ENCODE assay signal across 15 mouse cellular contexts in the genomic region with DNA sequence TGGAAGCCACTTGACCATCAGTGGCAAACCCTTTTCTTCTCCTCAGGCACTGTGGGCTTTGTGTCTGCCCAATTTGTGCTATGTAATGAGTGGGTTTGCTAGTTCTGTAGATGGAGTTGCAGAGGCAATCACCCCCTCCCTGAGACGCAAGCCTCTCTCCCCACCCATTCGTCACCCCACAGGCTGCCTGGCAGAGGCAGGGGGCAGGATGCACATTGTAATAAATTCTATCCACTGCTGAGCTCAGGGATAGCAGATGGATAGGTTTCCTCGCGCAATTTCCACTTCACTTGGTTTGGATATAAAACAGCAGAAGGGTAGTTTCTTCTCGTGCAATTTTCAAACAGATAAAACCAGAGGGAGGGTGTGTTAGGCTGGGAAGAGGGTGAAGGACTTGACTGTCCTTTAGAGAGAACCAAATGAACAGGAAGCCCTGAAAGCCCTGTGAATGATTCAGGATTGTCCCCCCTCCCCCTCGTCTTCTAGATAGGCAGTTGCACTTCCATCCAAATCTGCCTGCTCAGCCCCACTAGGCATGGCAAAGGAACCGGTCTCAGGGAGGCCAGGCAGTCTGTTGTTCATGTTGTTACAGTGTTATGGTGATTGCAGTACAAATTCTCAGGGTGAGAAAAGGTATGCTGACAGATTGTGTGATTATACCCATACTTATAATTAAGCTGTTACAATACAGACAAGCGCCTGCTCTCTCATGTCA.
DNase-seq lines count a peak whose midpoint lies in the region; ATAC-seq and TF ChIP-seq lines count a peak whose summit lies in the region.
"Had no signal": no experiment of that assay in that cellular context is flagged by ENCODE, and none has a peak within 500 bp of the region (broad histone marks: within the 10 kb centered on the region; RNA-seq: fewer than 3 reads in every experiment).

No protein-coding gene starts in this region.

- WGBS in heart, postnatal 0 days, result 37% methylated on average over 8 of the region's 8 CpGs
- WGBS in heart, adult 2 months, result 27% methylated on average over 8 of the region's 8 CpGs
- 22% methylated on average over 8 of the region's 8 CpGs for WGBS in forebrain, embryonic 14.5 days
- WGBS in hindbrain, embryonic 16.5 days, result 27% methylated on average over 8 of the region's 8 CpGs
- WGBS in lung, adult 2 months, result 48% methylated on average over 8 of the region's 8 CpGs

- intact Hi-C loops in heart, adult 2 months (cut with DNase I), result no loop called here

- TF ChIP-seq EP300 in heart, postnatal 0 days (IDR thresholded peaks at IDR 0.05; ENCODE audit: low read depth), result no peak
- TF ChIP-seq EP300 in heart, adult 2 months (IDR thresholded peaks at IDR 0.05; ENCODE audit: insufficient read depth, low read depth, low read length), result no peak

- no peaks in the 10 kb centered on the region for H3K9me3 ChIP-seq in heart, postnatal 0 days (replicated peaks; ENCODE audit: control insufficient read depth, low read length)
- no peaks in the 10 kb centered on the region for H3K9me3 ChIP-seq in forebrain, embryonic 14.5 days (replicated peaks; ENCODE audit: control insufficient read depth, low read length)
- no peaks in the 10 kb centered on the region for H3K9me3 ChIP-seq in hindbrain, embryonic 16.5 days (ENCODE audit: control insufficient read depth, low read length)
- H3K9me3 ChIP-seq: heart, embryonic 10.5 days had no signal

- no peak overlapping the region for H3K4me3 ChIP-seq in heart, postnatal 0 days (ENCODE audit: low read depth, low read length)
- no peak overlapping the region for H3K4me3 ChIP-seq in heart, adult 2 months
- no peak overlapping the region for H3K4me3 ChIP-seq in forebrain, embryonic 14.5 days (ENCODE audit: low read depth, low read length)
- no peak overlapping the region for H3K4me3 ChIP-seq in hindbrain, embryonic 16.5 days (ENCODE audit: low read length)
- no peak overlapping the region for H3K4me3 ChIP-seq in lung, adult 2 months (replicated peaks; ENCODE audit: extremely low read depth, low read depth, low read length)
- H3K4me3 ChIP-seq: heart, embryonic 10.5 days had no signal

- no peaks in the 10 kb centered on the region for H3K79me2 ChIP-seq in heart, adult 2 months (replicated peaks; ENCODE audit: control insufficient read depth, insufficient read depth, low read length)

- no peak for TF ChIP-seq POLR2A in heart, adult 2 months (IDR thresholded peaks at IDR 0.05; ENCODE audit: insufficient read depth, low read depth, low read length)
- no peak for TF ChIP-seq POLR2A in brain, embryonic 14.5 days (IDR thresholded peaks at IDR 0.05; ENCODE audit: borderline replicate concordance, extremely low read depth, insufficient read depth, insufficient read length, poor library complexity, severe bottlenecking)
- TF ChIP-seq POLR2A in lung, adult 2 months (IDR thresholded peaks at IDR 0.05; ENCODE audit: borderline replicate concordance, extremely low read depth, low read depth, low read length), result no peak

- peaks cover 28% of the 10 kb centered on the region; the same call in 1 of the 2 replicates for H3K27me3 ChIP-seq in heart, postnatal 0 days (ENCODE audit: control insufficient read depth, insufficient read depth, low read length)
- no peaks in the 10 kb centered on the region for H3K27me3 ChIP-seq in heart, adult 2 months (ENCODE audit: control insufficient read depth, insufficient read depth, low read length)
- H3K27me3 ChIP-seq in forebrain, embryonic 14.5 days (replicated peaks; ENCODE audit: control insufficient read depth, insufficient read depth, low read length), result no peaks in the 10 kb centered on the region
- H3K27me3 ChIP-seq in hindbrain, embryonic 16.5 days (replicated peaks; ENCODE audit: control insufficient read depth, insufficient read depth, low read length), result 0 out of 2 replicates have a peak, but pooled peaks cover 2% of the 10 kb centered on the region

- no peak for TF ChIP-seq CTCF in heart, postnatal 0 days (IDR thresholded peaks at IDR 0.05; ENCODE audit: low read depth)
- TF ChIP-seq CTCF in heart, adult 2 months (IDR thresholded peaks at IDR 0.05), result no peak
- TF ChIP-seq CTCF in brain, embryonic 14.5 days (IDR thresholded peaks at IDR 0.05; ENCODE audit: borderline replicate concordance, extremely low read depth, insufficient read depth, insufficient read length), result no peak
- TF ChIP-seq CTCF in lung, adult 2 months (IDR thresholded peaks at IDR 0.05; ENCODE audit: insufficient read depth, low read length), result no peak

- no peak overlapping the region for H3K27ac ChIP-seq in heart, postnatal 0 days (ENCODE audit: low read depth)
- H3K27ac ChIP-seq in heart, adult 2 months, result no peak overlapping the region
- no peak overlapping the region for H3K27ac ChIP-seq in forebrain, embryonic 14.5 days (ENCODE audit: low read depth, low read length)
- no peak overlapping the region for H3K27ac ChIP-seq in hindbrain, embryonic 16.5 days (ENCODE audit: low read depth, low read length)
- H3K27ac ChIP-seq: heart, embryonic 10.5 days had no signal

- ATAC-seq in heart, postnatal 0 days (ENCODE audit: insufficient read depth, low read depth), result peak; percentile 30; the same call in 1 of the 2 replicates
- ATAC-seq in forebrain, embryonic 14.5 days, result peak; percentile 69; the same call in 1 of the 2 replicates
- peak; percentile 69; the same call in 1 of the 2 replicates for ATAC-seq in hindbrain, embryonic 16.5 days

- no peak overlapping the region for H3K9ac ChIP-seq in heart, postnatal 0 days (replicated peaks; ENCODE audit: low read depth, low read length)
- H3K9ac ChIP-seq in heart, adult 2 months (ENCODE audit: low read depth, low read length), result no peak overlapping the region
- H3K9ac ChIP-seq in forebrain, embryonic 14.5 days (ENCODE audit: low read length), result no peak overlapping the region
- no peak overlapping the region for H3K9ac ChIP-seq in hindbrain, embryonic 16.5 days (ENCODE audit: low read depth, low read length)

- no peak overlapping the region for H3K4me2 ChIP-seq in heart, postnatal 0 days (ENCODE audit: low read depth, low read length)
- no peak overlapping the region for H3K4me2 ChIP-seq in forebrain, embryonic 14.5 days (ENCODE audit: low read length)
- no peak overlapping the region for H3K4me2 ChIP-seq in hindbrain, embryonic 16.5 days (ENCODE audit: low read length)

- no peaks in the 10 kb centered on the region for H3K36me3 ChIP-seq in heart, postnatal 0 days (replicated peaks; ENCODE audit: control insufficient read depth, insufficient read depth, low read length)
- no peaks in the 10 kb centered on the region for H3K36me3 ChIP-seq in heart, adult 2 months (ENCODE audit: control insufficient read depth, insufficient read depth, low read length)
- no peaks in the 10 kb centered on the region for H3K36me3 ChIP-seq in forebrain, embryonic 14.5 days (ENCODE audit: control insufficient read depth, insufficient read depth, low read length)
- H3K36me3 ChIP-seq in hindbrain, embryonic 16.5 days (ENCODE audit: control insufficient read depth, insufficient read depth, low read length), result no peaks in the 10 kb centered on the region
- H3K36me3 ChIP-seq: heart, embryonic 10.5 days had no signal

- H3K4me1 ChIP-seq in heart, postnatal 0 days (ENCODE audit: control insufficient read depth, insufficient read depth), result no peaks in the 10 kb centered on the region
- no peaks in the 10 kb centered on the region for H3K4me1 ChIP-seq in heart, adult 2 months (ENCODE audit: control insufficient read depth, insufficient read depth, low read length)
- peaks cover 16% of the 10 kb centered on the region for H3K4me1 ChIP-seq in forebrain, embryonic 14.5 days (ENCODE audit: control insufficient read depth, insufficient read depth, low read length)
- peaks cover 8% of the 10 kb centered on the region for H3K4me1 ChIP-seq in hindbrain, embryonic 16.5 days (ENCODE audit: control insufficient read depth, insufficient read depth, low read depth, low read length)
- H3K4me1 ChIP-seq in lung, adult 2 months (ENCODE audit: control insufficient read depth, insufficient read depth, low read length), result no peaks in the 10 kb centered on the region
- H3K4me1 ChIP-seq: heart, embryonic 10.5 days had no signal

- DNase-seq in heart, postnatal 0 days (ENCODE audit: low spot score), result no peak
- no peak for DNase-seq in heart, adult 2 months
- peak; percentile 65 for DNase-seq in brain, embryonic 14.5 days (ENCODE audit: low read depth)
- peak; percentile 50 for DNase-seq in forebrain, embryonic 14.5 days (ENCODE audit: low spot score)
- DNase-seq in thymus, postnatal 25 days, result no peak
- DNase-seq in urinary bladder, postnatal 10 days (ENCODE audit: low spot score), result no peak
- no peak for DNase-seq in lung, adult 2 months
- DNase-seq: adrenal gland, adult 2 months; cerebellum, adult 9-11 months; kidney, postnatal 10 days; lung, adult 18-20 months; right cerebral cortex, postnatal 25 days; thymus, postnatal 4 days had no signal

Comparison
In these comparisons a context has a peak if more than half of its experiments do, and no peak if none do; other contexts are left out.
1. DNase-seq: peak in brain, embryonic 14.5 days (single experiment) and forebrain, embryonic 14.5 days (single experiment); none in heart, postnatal 0 days (single experiment), heart, adult 2 months (0 of 2), thymus, postnatal 25 days (single experiment), urinary bladder, postnatal 10 days (single experiment) and lung, adult 2 months (single experiment).
2. Peak in every context shown above with its lines, with median percentiles within 50 percentile points of each other: ATAC-seq.